Mouse (Mus musculus) brain, embryonic 14.5 days (tissue): Measurements from ENCODE around the gene Rab37. TPM values are rescaled to one million over a fixed set of nuclear protein-coding genes. Genes with fewer than 3 reads are reported as not detected.
A peak's percentile ranks its signal among the peaks of the same experiment; 100 is the strongest.

Experiments
- DNase-seq: peaks from one replicate; pipeline ENCODE4 v3.0.0-alpha.2; 2011; ENCODE audit warnings: low read depth
- CTCF ChIP-seq: fragments of 200-500 bp; IDR thresholded peaks from 2 replicates; pipeline ENCODE4 v1.5.1; 2012; ENCODE audit warnings: inconsistent platforms, mild to moderate bottlenecking, moderate library complexity, borderline replicate concordance; ENCODE audit not compliant: insufficient read depth, insufficient read length; ENCODE audit errors: extremely low read depth
- POLR2A ChIP-seq: fragments of 200-500 bp; IDR thresholded peaks from 2 replicates; pipeline ENCODE4 v1.6.1; 2012; ENCODE audit warnings: mild to moderate bottlenecking, inconsistent platforms, borderline replicate concordance; ENCODE audit not compliant: poor library complexity, insufficient read depth, insufficient read length, severe bottlenecking; ENCODE audit errors: extremely low read depth
- polyA plus RNA-seq: library from polyadenylated mRNA; depleted of rRNA; stranded (reverse); fragments of >200 nt; gene quantifications from 2 replicates; pipeline ENCODE4 v1.2.3, GENCODE M21; 2012

Rab37 gene
- polyA plus RNA-seq, 1 experiment, result 0.89 TPM

- peak; percentile 98 for DNase-seq
- no peak for TF ChIP-seq CTCF
- TF ChIP-seq POLR2A, result peak; percentile 80; the same call in 1 of the 2 replicates
Measured at GRCm38 (mm10) chr11:115162832-115163480, 71.7 kb downstream of the Rab37 start, which contains the start of gene Slc9a3r1. Gene Slc9a3r1, plus strand, starts transcription at chr11:115163341.

DNA sequence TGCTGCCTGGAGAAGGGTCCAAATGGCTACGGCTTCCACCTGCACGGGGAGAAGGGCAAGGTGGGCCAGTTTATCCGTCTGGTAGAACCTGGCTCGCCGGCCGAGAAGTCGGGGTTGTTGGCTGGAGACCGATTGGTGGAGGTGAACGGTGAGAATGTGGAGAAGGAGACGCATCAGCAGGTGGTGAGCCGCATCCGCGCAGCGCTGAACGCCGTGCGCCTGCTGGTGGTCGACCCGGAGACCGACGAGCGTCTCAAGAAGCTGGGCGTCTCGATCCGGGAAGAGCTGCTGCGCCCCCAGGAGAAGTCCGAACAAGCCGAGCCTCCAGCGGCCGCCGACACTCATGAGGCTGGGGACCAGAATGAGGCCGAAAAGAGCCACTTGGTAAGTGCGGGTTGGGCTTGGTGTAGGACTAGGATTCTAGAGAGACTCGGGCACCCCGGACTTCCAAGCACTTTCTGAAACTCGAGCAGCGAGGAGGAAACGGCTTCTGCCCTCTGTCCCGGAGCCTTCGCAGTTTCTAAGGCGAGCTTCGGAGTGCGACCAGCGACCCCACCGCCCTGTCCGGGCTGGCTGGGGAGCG is 72.4 kb downstream of the Rab37 start:
- peak; percentile 69 for DNase-seq
- TF ChIP-seq POLR2A, result no peak
- TF ChIP-seq CTCF, result peak; percentile 34; the same call in 1 of the 2 replicates

DNA sequence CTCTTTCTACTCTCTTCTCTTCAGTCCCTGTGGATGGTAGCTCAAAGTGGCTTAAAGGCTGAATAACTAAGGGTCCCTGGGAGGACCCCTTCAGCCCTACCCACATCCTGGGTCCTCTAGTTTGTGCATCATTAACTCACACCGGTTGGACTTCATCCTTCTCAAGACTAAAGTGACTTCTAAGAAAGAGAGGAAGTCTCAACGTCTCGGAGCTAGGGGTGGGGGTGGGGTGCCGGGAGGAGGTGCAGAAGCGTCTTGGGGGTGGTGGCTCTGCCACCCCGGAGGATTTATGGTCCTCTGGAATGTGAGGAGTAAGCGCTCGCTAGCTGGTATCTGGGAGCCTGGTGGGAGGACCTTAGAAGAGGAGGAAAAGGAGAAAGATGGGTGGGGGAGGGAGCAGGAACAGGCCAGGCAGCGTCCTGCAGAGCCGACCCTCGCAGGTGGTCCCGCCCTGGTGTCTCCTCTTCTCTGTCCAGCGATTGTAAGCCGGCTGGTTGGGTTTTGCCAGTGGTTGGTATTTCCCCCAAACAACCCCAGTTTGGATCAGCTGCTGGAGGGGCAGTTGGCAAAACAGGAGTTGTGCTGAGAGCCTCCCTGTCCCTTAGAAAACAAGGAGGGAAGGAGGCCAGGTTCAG is 73.2 kb downstream of the Rab37 start:
- DNase-seq, result no peak
- TF ChIP-seq POLR2A (no peak), CTCF (no peak)

- DNase-seq, result no peak
- TF ChIP-seq CTCF (no peak), POLR2A (no peak)
Measured at GRCm38 (mm10) chr11:115164976-115165374, 73.7 kb downstream of the Rab37 start.

DNA sequence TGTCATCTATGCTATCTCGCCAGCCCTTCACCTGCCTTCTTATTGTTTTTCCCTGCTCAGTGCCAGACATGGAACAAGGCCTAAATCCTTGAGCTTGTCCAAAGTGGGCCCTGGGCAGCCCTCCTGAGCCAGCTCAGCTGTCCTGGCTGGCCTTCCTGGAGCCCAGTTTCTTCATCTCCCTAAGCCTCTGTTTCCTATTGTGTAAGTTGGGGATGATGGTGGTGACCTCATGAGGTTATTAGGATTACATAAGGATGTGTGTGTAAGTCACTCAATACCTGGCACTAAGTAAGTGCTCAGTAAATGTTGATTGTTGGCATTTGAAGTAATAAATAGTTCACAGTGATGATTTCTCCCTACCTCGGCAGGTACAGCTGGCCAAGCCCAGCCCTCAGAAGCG is 75.5 kb downstream of the Rab37 start:
- no peak for DNase-seq
- TF ChIP-seq POLR2A, result no peak
- no peak for TF ChIP-seq CTCF

DNA sequence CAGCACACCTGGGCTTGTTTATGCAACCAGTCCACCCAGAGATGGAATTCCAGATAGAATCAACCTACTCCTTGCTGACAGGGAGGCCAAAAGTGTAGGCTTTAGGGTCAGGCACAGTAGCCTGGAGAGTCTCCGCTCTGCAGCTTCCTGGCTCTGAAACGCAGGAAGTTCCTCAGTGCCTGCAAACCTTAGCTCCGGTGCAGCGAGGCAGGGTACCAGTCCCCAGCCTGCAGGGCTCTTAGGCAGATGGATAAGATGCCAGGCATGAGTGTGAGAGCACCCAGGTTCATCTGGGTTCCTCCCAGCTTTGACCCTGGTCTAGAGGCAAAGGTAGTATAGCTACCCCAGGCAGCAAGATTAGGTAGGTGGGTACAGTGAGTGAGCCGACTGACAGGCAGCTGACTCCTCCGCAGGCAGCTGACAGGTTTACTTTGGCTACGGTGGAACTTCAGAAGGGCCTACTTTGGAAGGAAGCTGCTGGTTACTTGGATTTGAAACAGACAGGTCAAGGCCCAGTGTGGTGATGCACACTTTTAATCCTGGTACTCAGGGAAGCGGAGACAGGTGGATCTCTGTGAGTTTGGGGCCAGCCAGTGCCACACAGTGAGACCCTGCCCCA is 76.5 kb downstream of the Rab37 start:
- no peak for TF ChIP-seq POLR2A
- TF ChIP-seq CTCF, result no peak
- no peak for DNase-seq

DNA sequence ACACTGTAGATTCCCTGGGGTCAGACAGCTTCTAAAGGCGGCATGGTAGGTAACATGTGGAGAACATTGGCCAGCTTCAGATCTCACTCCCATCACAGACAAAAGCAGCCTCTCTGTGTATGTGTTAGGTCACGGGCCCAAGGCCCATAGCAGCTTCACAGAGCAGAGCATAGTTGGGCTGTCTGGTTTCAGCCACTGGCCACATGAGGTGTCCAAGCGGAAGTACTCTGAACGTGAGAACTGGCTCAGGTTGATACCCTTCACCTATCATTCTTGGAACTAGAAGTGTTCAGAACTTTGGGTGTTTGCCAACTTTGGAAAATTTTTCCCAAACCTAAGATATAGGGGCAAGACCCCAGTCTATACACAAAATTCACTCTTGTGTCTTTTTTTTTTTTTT is 78.2 kb downstream of the Rab37 start:
- TF ChIP-seq CTCF (no peak), POLR2A (no peak)
- no peak for DNase-seq

GRCm38 (mm10) chr11:115171125-115171524 is 79.9 kb downstream of the Rab37 start:
- DNase-seq, result no peak
- no peak for TF ChIP-seq CTCF
- TF ChIP-seq POLR2A, result no peak

DNA sequence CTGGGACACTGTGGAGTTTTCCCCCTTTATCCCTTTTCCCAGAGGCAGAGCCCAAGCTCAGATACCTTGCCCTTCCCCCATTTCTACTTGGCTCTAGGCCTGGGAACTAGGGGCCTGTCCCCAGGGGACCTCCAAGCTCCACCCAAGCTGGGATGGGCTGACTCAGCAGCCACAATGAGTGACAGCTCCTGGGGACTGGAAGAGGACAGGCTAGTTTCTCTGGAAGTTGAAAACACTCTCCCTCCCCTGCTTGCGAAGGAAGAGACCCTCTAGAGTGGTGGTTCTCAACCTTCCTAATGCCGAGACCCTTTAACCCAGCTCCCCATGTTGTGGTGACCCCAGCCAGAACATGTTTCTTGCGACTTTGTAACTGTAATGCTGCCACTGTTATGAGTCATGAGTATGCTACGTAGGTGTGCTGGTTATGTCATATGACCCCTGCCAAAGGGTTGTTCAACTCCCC is 81.6 kb downstream of the Rab37 start:
- TF ChIP-seq POLR2A (no peak), CTCF (no peak)
- peak; percentile 77 for DNase-seq

DNA sequence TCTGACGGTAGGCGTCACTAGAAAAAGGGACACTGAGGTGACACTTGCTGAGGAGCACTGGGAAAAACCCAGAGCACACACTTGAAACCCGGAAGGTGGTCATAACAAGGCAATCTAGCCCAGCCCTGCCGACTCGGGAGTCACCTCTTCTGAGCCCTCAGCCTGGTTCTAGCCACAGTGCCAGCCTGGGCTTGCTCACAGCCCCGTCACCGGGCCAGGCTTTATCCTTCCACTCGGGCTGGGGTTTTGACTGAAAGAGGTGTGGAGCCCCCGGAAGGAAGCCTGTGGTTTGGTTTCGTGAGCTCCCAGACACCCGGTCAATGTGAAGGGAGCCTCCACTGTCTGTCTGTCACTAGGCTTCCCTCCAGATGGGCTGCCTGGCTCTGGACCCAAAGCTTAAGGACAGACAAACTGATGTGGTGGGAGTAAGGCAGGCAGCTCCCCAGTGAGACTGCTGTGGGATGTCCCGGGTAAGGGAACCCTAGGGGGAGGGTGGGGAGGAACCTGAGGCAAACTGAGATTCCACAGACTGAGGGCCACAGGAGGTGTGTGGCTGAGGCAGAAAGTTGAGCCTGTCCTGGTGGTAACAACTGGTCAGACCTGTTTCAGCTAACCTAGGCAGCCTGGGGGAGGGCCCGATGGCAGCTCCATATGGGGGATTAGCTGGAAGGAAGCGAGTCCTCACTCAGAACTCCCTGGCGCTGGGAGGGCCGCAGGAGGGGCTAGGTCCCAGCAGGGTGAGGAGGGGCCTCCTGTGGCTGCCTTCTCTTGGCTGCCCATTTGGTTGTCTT is 82.5 kb downstream of the Rab37 start:
- no peak for DNase-seq
- TF ChIP-seq CTCF (no peak), POLR2A (no peak)
